Mouse (Mus musculus) lung, adult 2 months (tissue): ENCODE results near the gene Trnau1ap. TPM values are rescaled to one million over a fixed set of nuclear protein-coding genes. Genes with fewer than 3 reads are reported as not detected.

Experiments
- DNase-seq: peaks from one replicate; pipeline ENCODE4 v3.0.0; 2022
- H3K4me1 ChIP-seq: fragments of 200-500 bp; 2 replicates; pipeline ENCODE4 v1.6.1; 2011; ENCODE audit warnings: low read length; ENCODE audit not compliant: control insufficient read depth, insufficient read depth
- H3K4me3 ChIP-seq: fragments of 200-500 bp; replicated peaks from 2 replicates; pipeline ENCODE3; 2011; ENCODE audit warnings: low read depth, mild to moderate bottlenecking, control low read depth, low read length; ENCODE audit errors: extremely low read depth
- CTCF ChIP-seq: fragments of 200-500 bp; IDR thresholded peaks from 2 replicates; pipeline ENCODE4 v1.5.1; 2011; ENCODE audit warnings: mild to moderate bottlenecking, low read length, control low read depth; ENCODE audit not compliant: insufficient read depth
- POLR2A ChIP-seq: fragments of 200-500 bp; IDR thresholded peaks from 2 replicates; pipeline ENCODE4 v1.6.1; 2011; ENCODE audit warnings: low read depth, mild to moderate bottlenecking, control low read depth, low read length, borderline replicate concordance; ENCODE audit errors: extremely low read depth
- WGBS: fragments of 180-500 bp; shearing (Covaris S2); methylation state at CpG from one replicate; pipeline ENCODE4 v1.1.7; 2018; 5-methylcytosine and 5-hydroxymethylcytosine counted together
- polyA plus RNA-seq: library from polyadenylated mRNA; depleted of rRNA; stranded (reverse); fragments of >200 nt; gene quantifications from 2 replicates; pipeline ENCODE4 v1.2.3, GENCODE M21; 2012; rRNA removed

Trnau1ap gene
- polyA plus RNA-seq, result 16.4 and 17.8 TPM in 2 replicates

GRCm38 (mm10) chr4:132329115-132329834 is at the start of gene Trnau1ap:
Trnau1ap (minus strand) TSS chr4:132329538.
- no peak for TF ChIP-seq CTCF
- peak; percentile 75 for TF ChIP-seq POLR2A
- peak; percentile 89 for DNase-seq
- peak within 1 kb of the TSS; percentile 54 for H3K4me3 ChIP-seq
- peaks cover 6% of the 10 kb centered on the region for H3K4me1 ChIP-seq
- WGBS, result under 1% methylated on average over 52 of the region's 52 CpGs

GRCm38 (mm10) chr4:132373820-132374219 is 44.5 kb upstream of the Trnau1ap start:
- Histone ChIP-seq H3K4me1 (peaks cover 2% of the 10 kb centered on the region; the same call in 1 of the 2 replicates), H3K4me3 (no peak overlapping the region)
- 100% methylated on average over 1 of the region's 1 CpGs for WGBS
- TF ChIP-seq CTCF (no peak), POLR2A (no peak)
- no peak for DNase-seq

GRCm38 (mm10) chr4:132369953-132370750 is 40.8 kb upstream of the Trnau1ap start:
- DNase-seq, result no peak
- Histone ChIP-seq H3K4me1 (no peaks in the 10 kb centered on the region), H3K4me3 (no peak overlapping the region)
- 67% methylated on average over 8 of the region's 8 CpGs for WGBS
- TF ChIP-seq CTCF (no peak), POLR2A (no peak)

- no peak overlapping the region for H3K4me3 ChIP-seq
- WGBS, result 95% methylated on average over 18 of the region's 18 CpGs
- TF ChIP-seq POLR2A (no peak), CTCF (no peak)
- H3K4me1 ChIP-seq, result no peaks in the 10 kb centered on the region
- no peak for DNase-seq
Observed at GRCm38 (mm10) chr4:132367480-132368201, 38.3 kb upstream of the Trnau1ap start.

- no peaks in the 10 kb centered on the region for H3K4me1 ChIP-seq
- no peak overlapping the region for H3K4me3 ChIP-seq
- no peak for DNase-seq
- WGBS, result 71% methylated on average over 13 of the region's 13 CpGs
- TF ChIP-seq CTCF (no peak), POLR2A (no peak)
Observed at GRCm38 (mm10) chr4:132365450-132366060, 36.2 kb upstream of the Trnau1ap start.

GRCm38 (mm10) chr4:132363487-132363886 is 34.1 kb upstream of the Trnau1ap start:
- Histone ChIP-seq H3K4me1 (no peaks in the 10 kb centered on the region), H3K4me3 (no peak overlapping the region)
- WGBS, result 93% methylated on average over 11 of the region's 11 CpGs
- TF ChIP-seq POLR2A (no peak), CTCF (no peak)
- no peak for DNase-seq

GRCm38 (mm10) chr4:132359510-132359909 is 30.2 kb upstream of the Trnau1ap start:
- H3K4me1 ChIP-seq, result no peaks in the 10 kb centered on the region
- no peak overlapping the region for H3K4me3 ChIP-seq
- TF ChIP-seq POLR2A (no peak), CTCF (no peak)
- no peak for DNase-seq
- WGBS, result 84% methylated on average over 4 of the region's 4 CpGs

- H3K4me1 ChIP-seq, result no peaks in the 10 kb centered on the region; the same call in 1 of the 2 replicates
- 59% methylated on average over 12 of the region's 12 CpGs for WGBS
- DNase-seq, result peak; percentile 36
- no peak overlapping the region for H3K4me3 ChIP-seq
- TF ChIP-seq POLR2A, result no peak
- no peak for TF ChIP-seq CTCF
Observed at GRCm38 (mm10) chr4:132356170-132356569, 26.8 kb upstream of the Trnau1ap start.

GRCm38 (mm10) chr4:132355403-132355802 is 26.1 kb upstream of the Trnau1ap start:
- Histone ChIP-seq H3K4me3 (no peak overlapping the region), H3K4me1 (no peaks in the 10 kb centered on the region; the same call in 1 of the 2 replicates)
- no peak for DNase-seq
- WGBS, result 76% methylated on average over 3 of the region's 3 CpGs
- TF ChIP-seq POLR2A (no peak), CTCF (no peak)
